In genomic region chr14:28321916-28322534, GRCm38 (mm10) we compare ENCODE assay signal across 15 mouse cellular contexts.
DNase-seq lines count a peak whose midpoint lies in the region; TF ChIP-seq lines count a peak whose summit lies in the region.
"Had no signal": no experiment of that assay in that cellular context is flagged by ENCODE, and none has a peak within 500 bp of the region (broad histone marks: within the 10 kb centered on the region; RNA-seq: fewer than 3 reads in every experiment).

No protein-coding gene starts in this region.

- peak; percentile 41 for TF ChIP-seq CTCF in gastrocnemius, adult 2 months (IDR thresholded peaks at IDR 0.05)

- H3K4me3 ChIP-seq in gastrocnemius, adult 2 months = no peak overlapping the region
- H3K4me3 ChIP-seq: hindbrain, embryonic 15.5 days; limb, embryonic 15.5 days; midbrain, embryonic 10.5 days had no signal

- intact Hi-C loops in gastrocnemius, adult 2 months (cut with DNase I) = no loop called here
- intact Hi-C loops in heart, postnatal 25 days (cut with DNase I) = no loop called here

- H3K27ac ChIP-seq in gastrocnemius, adult 2 months = no peak overlapping the region
- H3K27ac ChIP-seq: hindbrain, embryonic 15.5 days; limb, embryonic 15.5 days; midbrain, embryonic 10.5 days had no signal

- peak; percentile 13 for DNase-seq in heart, adult 8-10 months (ENCODE audit: low spot score)
- no peak for DNase-seq in heart, postnatal 4 days
- DNase-seq in lung, postnatal 25 days (ENCODE audit: low spot score) = peak; percentile 5
- DNase-seq in lung, postnatal 4 days = no peak
- peak; percentile 57 for DNase-seq in gastrocnemius, adult 2 months
- DNase-seq in heart, postnatal 25 days (ENCODE audit: low spot score) = peak; percentile 21
- no peak for DNase-seq in urinary bladder, adult 18-20 months (ENCODE audit: low spot score in 2 of 2)
- DNase-seq in spleen, postnatal 14 days (ENCODE audit: low spot score in 2 of 2) = no peak
- DNase-seq: adrenal gland, postnatal 25 days; cerebellum, postnatal 10 days; right cerebral cortex, postnatal 25 days; thymus, adult 2 months had no signal

Comparison
In these comparisons a context has a peak if more than half of its experiments do, and no peak if none do; other contexts are left out.
1. DNase-seq: peak in heart, adult 8-10 months (single experiment), lung, postnatal 25 days (single experiment), gastrocnemius, adult 2 months (single experiment) and heart, postnatal 25 days (single experiment); none in heart, postnatal 4 days (single experiment), lung, postnatal 4 days (0 of 2), urinary bladder, adult 18-20 months (0 of 2) and spleen, postnatal 14 days (0 of 2).